Mouse (Mus musculus): ENCODE data around the gene Prodh2. TPM values are rescaled to one million over a fixed set of nuclear protein-coding genes. Genes with fewer than 3 reads are reported as not detected.
A peak's percentile ranks its signal among the peaks of the same experiment; 100 is the strongest.
"Not testable (repeated sequence)": the region's sequence is repeated elsewhere in the genome, so short reads cannot be mapped to it uniquely, and the experiment has no call there.

The Prodh2 gene
- total RNA-seq, 2 experiments from 2014 or later = not detected

- DNase-seq = peak in 1 of 2 experiments; percentile 37
These were observed 3.0 kb upstream of the Prodh2 start for GRCm38 (mm10) chr7:30490251-30490956.

- no peak for DNase-seq
These were observed 2.5 kb upstream of the Prodh2 start for GRCm38 (mm10) chr7:30490957-30491307.

- DNase-seq = peak; percentile 65 to 91
These were observed 657 bp upstream of the Prodh2 start for GRCm38 (mm10) chr7:30492765-30493164.

GRCm38 (mm10) chr7:30495506-30496042, 2.2 kb downstream of the Prodh2 start:
- not testable (repeated sequence) for DNase-seq

GRCm38 (mm10) chr7:30501159-30501558, 7.7 kb downstream of the Prodh2 start:
- DNase-seq = not testable (repeated sequence)

- peak in 1 of 2 experiments; percentile 22 for DNase-seq
These were observed 14.6 kb downstream of the Prodh2 start for GRCm38 (mm10) chr7:30508061-30508460.

GRCm38 (mm10) chr7:30515003-30515760, 21.8 kb downstream of the Prodh2 start:
- DNase-seq = no peak

GRCm38 (mm10) chr7:30518325-30518724, 24.9 kb downstream of the Prodh2 start:
- DNase-seq = no peak

GRCm38 (mm10) chr7:30520396-30520795, 27.0 kb downstream of the Prodh2 start:
- no peak for DNase-seq

- DNase-seq = no peak
These were observed 27.4 kb downstream of the Prodh2 start for GRCm38 (mm10) chr7:30520856-30521255.

- no peak for DNase-seq
These were observed 29.4 kb downstream of the Prodh2 start for GRCm38 (mm10) chr7:30522871-30523270.

- DNase-seq = no peak
These were observed 31.1 kb downstream of the Prodh2 start for GRCm38 (mm10) chr7:30524487-30524886.

GRCm38 (mm10) chr7:30525954-30526353, 32.5 kb downstream of the Prodh2 start:
- no peak for DNase-seq

GRCm38 (mm10) chr7:30526399-30526798, 33.0 kb downstream of the Prodh2 start:
- no peak for DNase-seq

- DNase-seq = no peak
These were observed 33.6 kb downstream of the Prodh2 start for GRCm38 (mm10) chr7:30526981-30527380.

- no peak for DNase-seq
These were observed 37.9 kb downstream of the Prodh2 start for GRCm38 (mm10) chr7:30531291-30531815.

GRCm38 (mm10) chr7:30532931-30533330, 39.5 kb downstream of the Prodh2 start:
- DNase-seq = peak; percentile 25 to 35

GRCm38 (mm10) chr7:30533941-30534632, 40.7 kb downstream of the Prodh2 start:
- DNase-seq = peak in 1 of 2 experiments; percentile 19

- DNase-seq = peak; percentile 94 to 96
These were observed 41.5 kb downstream of the Prodh2 start, which contains the start of gene Arhgap33 for GRCm38 (mm10) chr7:30534633-30535577. Arhgap33 (minus strand) TSS chr7:30535060.

GRCm38 (mm10) chr7:30540572-30540971, 47.1 kb downstream of the Prodh2 start:
- no peak for DNase-seq

- no peak for DNase-seq
These were observed 50.9 kb downstream of the Prodh2 start for GRCm38 (mm10) chr7:30544327-30544726.
